21 mouse cellular contexts compared by ENCODE assay signal in the genomic region with DNA sequence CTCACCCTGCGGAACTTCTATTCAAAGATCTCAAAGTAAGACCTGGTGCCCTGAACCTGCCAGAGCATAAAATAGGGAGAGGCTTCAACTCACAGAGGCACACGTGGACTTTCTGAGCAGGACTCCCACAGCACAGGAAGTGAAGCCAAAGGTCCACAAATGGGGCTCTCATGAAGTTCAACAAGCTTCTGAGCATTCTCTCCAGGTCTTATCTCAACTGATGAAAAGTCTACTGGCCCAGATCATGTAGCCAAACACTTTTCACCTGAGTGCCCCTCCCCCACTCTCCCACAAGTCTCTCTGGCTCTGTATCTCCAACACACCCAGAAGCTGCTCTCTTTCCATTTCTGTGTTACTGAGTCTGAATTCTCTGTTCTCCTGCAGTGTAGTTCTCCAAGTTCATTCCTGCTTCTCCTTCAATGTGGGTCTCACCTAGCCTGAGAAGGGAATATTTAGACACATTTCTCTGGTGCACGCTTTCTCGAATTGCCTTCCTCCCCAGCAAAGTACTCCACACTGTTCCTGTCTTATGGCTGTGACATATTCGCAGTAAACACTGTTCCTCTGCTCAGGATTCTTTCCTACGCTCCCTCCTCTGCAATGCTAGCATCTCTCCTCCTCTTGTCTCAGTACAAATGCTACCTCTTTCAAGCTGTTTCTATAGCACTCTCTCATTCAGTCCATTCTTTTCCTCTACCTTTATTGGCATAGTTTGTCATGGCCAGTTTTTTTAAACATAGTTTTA.
DNase-seq lines count a peak whose midpoint lies in the region; ATAC-seq lines count a peak whose summit lies in the region.
"Had no signal": no experiment of that assay in that cellular context is flagged by ENCODE, and none has a peak within 500 bp of the region (broad histone marks: within the 10 kb centered on the region; RNA-seq: fewer than 3 reads in every experiment).

No protein-coding gene starts in this region.

- no peaks in the 10 kb centered on the region for H3K9me3 ChIP-seq in lung, embryonic 16.5 days (ENCODE audit: control insufficient read depth, low read length)
- H3K9me3 ChIP-seq: embryonic facial prominence, embryonic 13.5 days; forebrain, embryonic 12.5 days had no signal

- no peak overlapping the region for H3K4me2 ChIP-seq in lung, embryonic 16.5 days (ENCODE audit: low read depth, low read length)
- H3K4me2 ChIP-seq: embryonic facial prominence, embryonic 13.5 days; forebrain, embryonic 12.5 days; heart, embryonic 13.5 days; hindbrain, embryonic 13.5 days had no signal

- H3K4me3 ChIP-seq in lung, embryonic 16.5 days (ENCODE audit: low read length) = no peak overlapping the region
- H3K4me3 ChIP-seq: embryonic facial prominence, embryonic 13.5 days; forebrain, embryonic 12.5 days; gastrocnemius, adult 2 months; heart, embryonic 13.5 days; hindbrain, embryonic 13.5 days had no signal

- ATAC-seq in lung, embryonic 16.5 days (ENCODE audit: low read depth) = peak; percentile 64
- no peak for ATAC-seq in monocyte, adult 5-6 weeks (replicated peaks; ENCODE audit: insufficient number of reproducible peaks, low FRiP score, low TSS enrichment, poor library complexity, severe bottlenecking)
- ATAC-seq: activated CD4-positive, CD25-positive, alpha-beta regulatory T cell, adult 4 months; forebrain, embryonic 16.5 days; Patski had no signal

- 62% methylated on average over 6 of the region's 6 CpGs for WGBS in lung, embryonic 16.5 days

- DNase-seq in lung, adult 18-20 months = peak; percentile 24 to 47
- DNase-seq in lung, postnatal 10 days = no peak
- peak; percentile 59 for DNase-seq in lung, postnatal 36 days
- no peak for DNase-seq in retina, postnatal 1 day
- DNase-seq: adrenal gland, postnatal 14 days; cerebellum, adult 18-20 months; cerebellum, adult 9-11 months; cerebellum, postnatal 36 days; gastrocnemius, adult 2 months; gastrocnemius, postnatal 25 days; heart, postnatal 36 days had no signal

- 0 out of 2 replicates have a peak overlapping the region, but pooled peaks have one; percentile 7 for H3K27ac ChIP-seq in lung, embryonic 16.5 days (ENCODE audit: low read length)
- H3K27ac ChIP-seq: embryonic facial prominence, embryonic 13.5 days; forebrain, embryonic 12.5 days; gastrocnemius, adult 2 months; heart, embryonic 13.5 days; hindbrain, embryonic 13.5 days had no signal

- no peaks in the 10 kb centered on the region for H3K36me3 ChIP-seq in lung, embryonic 16.5 days (ENCODE audit: control insufficient read depth, insufficient read depth, low read length)
- H3K36me3 ChIP-seq: embryonic facial prominence, embryonic 13.5 days; forebrain, embryonic 12.5 days; heart, embryonic 13.5 days; hindbrain, embryonic 13.5 days had no signal

- peaks cover 8% of the 10 kb centered on the region; the same call in 1 of the 2 replicates for H3K4me1 ChIP-seq in lung, embryonic 16.5 days (replicated peaks; ENCODE audit: control insufficient read depth, insufficient read depth, low read length)
- H3K4me1 ChIP-seq: embryonic facial prominence, embryonic 13.5 days; forebrain, embryonic 12.5 days; hindbrain, embryonic 13.5 days had no signal

- H3K27me3 ChIP-seq in lung, embryonic 16.5 days (ENCODE audit: control insufficient read depth, insufficient read depth, low read depth, low read length) = no peaks in the 10 kb centered on the region
- H3K27me3 ChIP-seq: CH12.LX; embryonic facial prominence, embryonic 13.5 days; forebrain, embryonic 12.5 days; heart, embryonic 13.5 days; hindbrain, embryonic 13.5 days; Patski had no signal

- H3K9ac ChIP-seq in lung, embryonic 16.5 days (ENCODE audit: low read length) = no peak overlapping the region
- H3K9ac ChIP-seq: embryonic facial prominence, embryonic 13.5 days; forebrain, embryonic 12.5 days; heart, embryonic 13.5 days; hindbrain, embryonic 13.5 days had no signal

Comparison
In these comparisons a context has a peak if more than half of its experiments do, and no peak if none do; other contexts are left out.
1. DNase-seq: peak in lung, adult 18-20 months (2 of 2) and lung, postnatal 36 days (single experiment); none in lung, postnatal 10 days (single experiment) and retina, postnatal 1 day (single experiment).